ENCODE assay signal across 11 mouse cellular contexts in genomic region chr1:172329131-172329530, GRCm38 (mm10). TPM values are rescaled to one million over a fixed set of nuclear protein-coding genes. Genes with fewer than 3 reads are reported as not detected.
DNase-seq lines count a peak whose midpoint lies in the region; ATAC-seq and TF ChIP-seq lines count a peak whose summit lies in the region.
"Had no signal": no experiment of that assay in that cellular context is flagged by ENCODE, and none has a peak within 500 bp of the region (broad histone marks: within the 10 kb centered on the region; RNA-seq: fewer than 3 reads in every experiment).

TSS of gene Kcnj9 (minus strand) at chr1:172329318.

- H3K36me3 ChIP-seq in forebrain, embryonic 16.5 days (ENCODE audit: control insufficient read depth, insufficient read depth): no peaks in the 10 kb centered on the region

- WGBS in forebrain, embryonic 16.5 days: 14% methylated on average over 9 of the region's 9 CpGs

- H3K4me3 ChIP-seq in forebrain, embryonic 16.5 days (replicated peaks; ENCODE audit: low read length): peak within 1 kb of the TSS; percentile 33
- peak within 1 kb of the TSS; percentile 69 for H3K4me3 ChIP-seq in left cerebral cortex, adult 2 months

- peak within 1 kb of the TSS; percentile 40 for H3K4me2 ChIP-seq in forebrain, embryonic 16.5 days (ENCODE audit: low read length)

- H3K9me3 ChIP-seq in forebrain, embryonic 16.5 days (ENCODE audit: control insufficient read depth, low read length): no peaks in the 10 kb centered on the region

- peak; percentile 87 for ATAC-seq in forebrain, embryonic 16.5 days
- no peak for ATAC-seq in granulocyte monocyte progenitor cell, adult 5-6 weeks (replicated peaks; ENCODE audit: poor library complexity, severe bottlenecking)

- no peaks in the 10 kb centered on the region for H3K27me3 ChIP-seq in forebrain, embryonic 16.5 days (replicated peaks; ENCODE audit: control insufficient read depth, insufficient read depth, low read length)

- intact Hi-C loops in left cerebral cortex, adult 2 months (cut with DNase I): loop anchor here (2.0 to 5.0 kb wide), 2 partner anchors 16 to 33 kb away; no protein-coding TSS in a partner anchor
- intact Hi-C loops in heart, postnatal 25 days (cut with DNase I): no loop called here

- peak within 1 kb of the TSS; percentile 17; the same call in 1 of the 2 replicates for H3K27ac ChIP-seq in forebrain, embryonic 16.5 days (ENCODE audit: low read length)
- peak within 1 kb of the TSS; percentile 98 for H3K27ac ChIP-seq in left cerebral cortex, adult 2 months
- H3K27ac ChIP-seq: kidney, postnatal 0 days had no signal

- peak; percentile 98 for DNase-seq in cerebellum, adult 9-10 months
- peak; percentile 78 to 79 for DNase-seq in left cerebral cortex, adult 2 months (ENCODE audit: extremely low spot score in 1 of 2, low spot score in 2 of 2)
- DNase-seq in retina, embryonic 14.5 days (ENCODE audit: low spot score): peak; percentile 81
- no peak for DNase-seq in heart, postnatal 25 days (ENCODE audit: low spot score)
- DNase-seq in natural killer cell, adult 2 months (ENCODE audit: low spot score in 2 of 2): no peak
- no peak for DNase-seq in thymus, postnatal 36 days
- DNase-seq: thymus, adult 18-20 months had no signal

- no peak for TF ChIP-seq CTCF in left cerebral cortex, adult 2 months (IDR thresholded peaks at IDR 0.05)

- H3K4me1 ChIP-seq in forebrain, embryonic 16.5 days (replicated peaks; ENCODE audit: control insufficient read depth, insufficient read depth, low read length): peaks cover 24% of the 10 kb centered on the region

- peak within 1 kb of the TSS; percentile 49 for H3K9ac ChIP-seq in forebrain, embryonic 16.5 days (replicated peaks; ENCODE audit: low read depth, low read length)

RNA-seq across cellular contexts. Expression of gene Kcnj9, which starts in this region (rescaled TPM):
- polyA plus RNA-seq in forebrain, embryonic 16.5 days (2015; fragmentation: Nextera tagmentation; extraction: Ambion mirVana): 2.6 and 4.2 TPM in 2 replicates
- 100 to 1,000 TPM; 137 to 138 TPM for total RNA-seq in left cerebral cortex, adult 2 months (2021)
- under 1 TPM in 1 of 2 experiments, not detected in 1; 0.06 TPM for total RNA-seq in heart, postnatal 25 days (2021)
- total RNA-seq in granulocyte monocyte progenitor cell, adult 5-6 weeks (2014; fragmentation: Nextera tagmentation): not detected in 2 replicates
- total RNA-seq in granulocyte monocyte progenitor cell, adult 5-6 weeks (2017): not detected in 2 replicates
- total RNA-seq: megakaryocyte, adult 5-6 weeks had no signal

Comparison
In these comparisons a context has a peak if more than half of its experiments do, and no peak if none do; other contexts are left out.
1. RNA of gene Kcnj9 (total RNA-seq): 137 to 138 TPM in left cerebral cortex, adult 2 months; 0.06 TPM in heart, postnatal 25 days and not detected in granulocyte monocyte progenitor cell, adult 5-6 weeks; every median in the first group is over 100 times any median in the second.
2. DNase-seq: peak in cerebellum, adult 9-10 months (single experiment), left cerebral cortex, adult 2 months (2 of 2) and retina, embryonic 14.5 days (single experiment); none in heart, postnatal 25 days (single experiment), natural killer cell, adult 2 months (0 of 2) and thymus, postnatal 36 days (0 of 2).